Mouse (Mus musculus) megakaryocyte, embryonic 14.5 days (primary cell): ENCODE measurements around the gene Krt79.

ENCODE experiments used
- FLI1 ChIP-seq: IDR thresholded peaks from 2 replicates; pipeline ENCODE4 v1.6.1; 2012; ENCODE audit warnings: low read length, inconsistent platforms, mixed read lengths
- GATA1 ChIP-seq: IDR thresholded peaks from 3 replicates; pipeline ENCODE4 v1.6.1; 2012; ENCODE audit warnings: mixed read lengths, low read length, inconsistent platforms, borderline replicate concordance

DNA sequence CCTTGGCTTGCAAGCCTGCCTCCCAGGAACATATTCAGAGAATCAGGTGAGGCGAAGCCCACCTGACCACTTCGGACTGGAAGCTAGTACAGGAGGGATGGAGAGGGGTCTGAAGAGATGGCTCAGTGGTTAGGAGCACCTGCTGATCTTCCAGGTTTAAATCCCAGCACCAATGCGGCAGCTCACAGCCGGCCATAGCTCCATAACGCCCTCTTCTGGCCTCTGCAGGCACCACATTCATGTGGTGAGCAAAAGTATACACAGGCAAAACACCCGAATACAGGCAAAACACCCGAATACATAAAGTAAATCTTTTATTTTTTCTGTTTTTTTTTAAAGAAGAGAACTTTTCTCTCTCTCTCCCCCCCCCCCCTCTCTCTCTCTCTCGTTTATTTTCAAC, 48.6 kb upstream of the Krt79 start:
- TF ChIP-seq FLI1 (no peak), GATA1 (no peak)
